Mouse (Mus musculus): ENCODE measurements around the gene Sapcd1. TPM values are rescaled to one million over a fixed set of nuclear protein-coding genes. Genes with fewer than 3 reads are reported as not detected.

Gene Sapcd1
- polyA plus RNA-seq, 2 experiments = 2.5 to 2.7 TPM

DNA sequence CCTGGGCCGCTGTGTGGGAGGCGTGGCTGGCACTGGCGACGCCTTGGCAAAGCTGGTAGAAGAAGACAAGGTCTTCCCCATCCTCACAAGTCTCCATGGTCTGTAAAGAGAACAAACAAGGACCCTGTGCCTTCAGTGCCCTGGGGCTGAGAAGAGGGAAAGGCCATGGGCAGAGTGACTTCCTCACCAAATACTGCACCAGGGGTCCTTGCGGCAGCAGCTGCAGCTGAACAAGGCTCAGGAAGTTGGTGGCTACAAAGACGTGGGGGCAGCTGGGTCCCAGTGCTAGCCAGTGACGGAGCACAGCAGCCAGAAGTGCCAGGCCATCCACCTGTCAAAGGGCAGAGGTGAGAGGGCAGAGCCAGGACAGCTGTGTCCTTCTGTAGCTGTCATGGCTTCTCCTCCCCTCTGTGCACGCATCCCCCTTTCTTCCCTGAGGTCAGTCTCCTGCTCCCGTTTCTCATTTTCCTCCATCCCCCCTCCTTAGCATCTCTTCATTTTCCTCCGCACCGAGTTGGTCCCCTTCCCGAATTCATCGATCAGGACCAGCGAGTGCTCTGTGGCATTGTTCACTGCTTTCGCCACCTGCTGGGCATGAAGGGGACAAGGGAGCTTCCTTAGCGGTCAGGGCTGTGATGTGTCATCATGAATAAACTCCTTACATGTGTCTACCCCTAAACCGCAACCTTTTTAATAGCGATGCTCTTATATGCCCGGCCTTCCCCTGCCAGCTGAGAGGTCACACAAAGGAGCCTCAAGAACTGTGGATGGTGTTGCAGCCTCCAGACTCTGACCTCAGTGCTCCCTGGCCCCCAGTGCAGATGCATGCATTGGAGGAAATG lies 2.1 kb upstream of the Sapcd1 start:
- TF ChIP-seq EP300 (IDR thresholded peaks at IDR 0.05; ENCODE audit: low read depth) (no peak), CTCF (IDR thresholded peaks at IDR 0.05; ENCODE audit: low read depth) (peak; percentile 80)
- Histone ChIP-seq H3K4me1 (replicated peaks; ENCODE audit: control insufficient read depth in 2 of 2, insufficient read depth in 2 of 2, low read length in 1 of 2) (peaks cover 6 to 17% of the 10 kb centered on the region in 2 experiments), H3K4me3 (ENCODE audit: insufficient read depth in 1 of 2, low read depth in 2 of 2, low read length in 2 of 2) (no peak overlapping the region), H3K9ac (replicated peaks) (no peak overlapping the region), H3K9me3 (ENCODE audit: control insufficient read depth, low read length) (no peaks in the 10 kb centered on the region), H3K36me3 (replicated peaks; ENCODE audit: control insufficient read depth, insufficient read depth, low read depth) (no peaks in the 10 kb centered on the region), H3K27me3 (ENCODE audit: control insufficient read depth, insufficient read depth, low read length) (no peaks in the 10 kb centered on the region), H3K4me2 (ENCODE audit: low read depth) (no peak overlapping the region), H3K27ac (no peak overlapping the region)
- WGBS (ENCODE audit: insufficient replicate concordance) = 32% methylated on average over 19 of the region's 19 CpGs
- ATAC-seq (ENCODE audit: insufficient read depth) (no peak), DNase-seq (ENCODE audit: low read depth in 3 of 3, low spot score in 3 of 3) (no peak)

DNA sequence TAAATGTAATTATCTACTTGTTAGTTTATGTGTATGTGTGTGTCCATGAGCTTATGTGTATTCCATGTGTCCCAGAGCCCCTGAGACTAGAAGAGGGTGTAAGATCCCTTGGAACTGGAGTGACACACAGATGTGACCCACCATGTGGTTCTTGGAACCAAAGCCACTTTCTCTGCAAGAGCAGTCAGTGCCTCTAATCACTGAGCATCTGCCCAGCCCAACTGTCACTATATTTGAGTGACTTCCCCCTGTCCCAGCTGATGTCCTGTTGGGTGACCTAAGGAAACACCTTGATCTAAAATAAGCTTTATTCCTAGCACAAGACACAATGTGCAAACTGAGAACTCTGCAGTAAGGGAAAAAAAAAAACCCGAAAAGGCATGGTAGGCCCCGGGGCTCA lies 499 bp upstream of the Sapcd1 start:
- no peak overlapping the region for H3K9ac ChIP-seq (replicated peaks)
- DNase-seq (ENCODE audit: low read depth in 3 of 3, low spot score in 3 of 3) (no peak), ATAC-seq (ENCODE audit: insufficient read depth) (no peak)
- no peak overlapping the region for H3K4me3 ChIP-seq (ENCODE audit: insufficient read depth in 1 of 2, low read depth in 2 of 2, low read length in 2 of 2)
- no peak overlapping the region for H3K4me2 ChIP-seq (ENCODE audit: low read depth)
- no peaks in the 10 kb centered on the region for H3K36me3 ChIP-seq (replicated peaks; ENCODE audit: control insufficient read depth, insufficient read depth, low read depth)
- TF ChIP-seq CTCF (IDR thresholded peaks at IDR 0.05; ENCODE audit: low read depth) (no peak), EP300 (IDR thresholded peaks at IDR 0.05; ENCODE audit: low read depth) (no peak)
- WGBS (ENCODE audit: insufficient replicate concordance) = 45% methylated on average over 2 of the region's 2 CpGs
- H3K9me3 ChIP-seq (ENCODE audit: control insufficient read depth, low read length) = no peaks in the 10 kb centered on the region
- H3K27me3 ChIP-seq (ENCODE audit: control insufficient read depth, insufficient read depth, low read length) = no peaks in the 10 kb centered on the region
- H3K4me1 ChIP-seq (replicated peaks; ENCODE audit: control insufficient read depth in 2 of 2, insufficient read depth in 2 of 2, low read length in 1 of 2) = peaks cover 6 to 22% of the 10 kb centered on the region in 2 experiments
- H3K27ac ChIP-seq = no peak overlapping the region

DNA sequence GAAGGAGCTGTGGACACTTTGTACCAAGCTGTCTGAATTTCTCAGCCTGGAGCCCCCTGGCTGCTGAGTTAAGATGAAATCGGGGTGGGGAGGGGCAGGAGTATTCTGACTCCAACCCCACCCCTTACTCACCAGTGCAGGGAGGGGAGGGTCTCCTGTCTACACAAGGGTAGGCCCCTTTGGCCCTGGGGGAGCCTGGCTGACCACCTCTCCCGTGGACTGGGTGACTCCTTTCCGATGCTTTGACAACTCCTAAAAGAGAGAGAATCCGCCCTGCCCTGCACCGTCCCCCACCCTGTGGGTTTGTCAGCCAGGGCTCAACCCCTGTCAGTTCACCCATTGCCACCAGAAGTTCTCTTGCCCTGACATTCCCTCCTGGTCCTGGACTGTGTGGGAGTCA lies 1.6 kb downstream of the Sapcd1 start:
- no peak overlapping the region for H3K27ac ChIP-seq
- no peak overlapping the region for H3K9ac ChIP-seq (replicated peaks)
- no peak for TF ChIP-seq EP300 (IDR thresholded peaks at IDR 0.05; ENCODE audit: low read depth)
- TF ChIP-seq CTCF (IDR thresholded peaks at IDR 0.05; ENCODE audit: low read depth) = no peak
- DNase-seq (ENCODE audit: low read depth in 3 of 3, low spot score in 3 of 3) (no peak), ATAC-seq (ENCODE audit: insufficient read depth) (no peak)
- H3K4me1 ChIP-seq (replicated peaks; ENCODE audit: control insufficient read depth in 2 of 2, insufficient read depth in 2 of 2, low read length in 1 of 2) = peaks cover 20 to 36% of the 10 kb centered on the region in 2 experiments
- H3K27me3 ChIP-seq (ENCODE audit: control insufficient read depth, insufficient read depth, low read length) = no peaks in the 10 kb centered on the region
- H3K4me3 ChIP-seq (ENCODE audit: insufficient read depth in 1 of 2, low read depth in 2 of 2, low read length in 2 of 2) = no peak overlapping the region
- no peaks in the 10 kb centered on the region for H3K9me3 ChIP-seq (ENCODE audit: control insufficient read depth, low read length)
- 72% methylated on average over 5 of the region's 5 CpGs for WGBS (ENCODE audit: insufficient replicate concordance)
- H3K4me2 ChIP-seq (ENCODE audit: low read depth) = no peak overlapping the region
- no peaks in the 10 kb centered on the region for H3K36me3 ChIP-seq (replicated peaks; ENCODE audit: control insufficient read depth, insufficient read depth, low read depth)

DNA sequence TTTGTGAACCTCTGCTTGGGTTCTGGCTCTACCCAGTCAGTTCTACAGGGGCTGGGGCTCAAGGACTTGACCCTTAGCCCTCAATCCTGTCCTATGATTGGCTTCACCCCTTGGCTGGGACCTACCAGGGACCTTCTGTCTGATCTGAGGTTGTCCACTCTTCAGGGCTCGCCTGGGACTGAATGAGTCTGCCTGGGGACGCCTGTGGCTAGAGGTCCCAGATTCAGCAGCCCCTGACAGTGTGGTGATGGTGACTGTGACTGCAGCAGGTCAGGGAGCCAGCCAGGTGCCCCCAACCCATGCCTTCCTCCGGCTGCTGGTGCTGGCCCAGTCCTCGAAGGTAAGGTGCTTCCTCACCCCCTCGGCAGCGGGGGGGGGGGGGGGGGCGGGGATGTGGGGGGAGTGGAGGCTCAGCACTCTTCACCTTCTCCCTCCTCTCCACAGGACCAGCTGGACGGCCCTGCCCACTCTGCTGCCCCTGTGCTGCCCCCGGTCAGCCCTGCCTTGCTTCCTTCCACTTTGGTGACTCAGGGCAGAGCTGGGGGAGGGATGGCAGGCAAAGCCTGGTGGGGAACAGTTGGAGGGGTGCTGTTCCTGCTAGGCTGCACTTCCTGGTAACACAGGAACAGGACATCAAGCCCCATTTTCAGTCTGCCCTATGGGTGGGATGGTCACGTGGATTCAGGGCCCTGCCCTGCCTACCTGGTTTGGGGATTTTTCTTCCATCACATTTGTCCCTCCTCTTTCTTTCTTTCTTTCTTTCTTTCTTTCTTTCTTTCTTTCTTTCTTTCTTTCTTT lies 2.9 kb downstream of the Sapcd1 start:
- no peaks in the 10 kb centered on the region for H3K27me3 ChIP-seq (ENCODE audit: control insufficient read depth, insufficient read depth, low read length)
- WGBS (ENCODE audit: insufficient replicate concordance) = 38% methylated on average over 10 of the region's 10 CpGs
- no peak for DNase-seq (ENCODE audit: low read depth in 3 of 3, low spot score in 3 of 3)
- H3K4me3 ChIP-seq (ENCODE audit: insufficient read depth in 1 of 2, low read depth in 2 of 2, low read length in 2 of 2) = no peak overlapping the region
- ATAC-seq (ENCODE audit: insufficient read depth) = no peak
- TF ChIP-seq EP300 (IDR thresholded peaks at IDR 0.05; ENCODE audit: low read depth) (no peak), CTCF (IDR thresholded peaks at IDR 0.05; ENCODE audit: low read depth) (no peak)
- H3K27ac ChIP-seq = no peak overlapping the region
- H3K4me1 ChIP-seq (replicated peaks; ENCODE audit: control insufficient read depth in 2 of 2, insufficient read depth in 2 of 2, low read length in 1 of 2) = peaks cover 21 to 35% of the 10 kb centered on the region in 2 experiments
- H3K36me3 ChIP-seq (replicated peaks; ENCODE audit: control insufficient read depth, insufficient read depth, low read depth) = no peaks in the 10 kb centered on the region
- H3K9me3 ChIP-seq (ENCODE audit: control insufficient read depth, low read length) = no peaks in the 10 kb centered on the region
- H3K4me2 ChIP-seq (ENCODE audit: low read depth) = no peak overlapping the region
- no peak overlapping the region for H3K9ac ChIP-seq (replicated peaks)

DNA sequence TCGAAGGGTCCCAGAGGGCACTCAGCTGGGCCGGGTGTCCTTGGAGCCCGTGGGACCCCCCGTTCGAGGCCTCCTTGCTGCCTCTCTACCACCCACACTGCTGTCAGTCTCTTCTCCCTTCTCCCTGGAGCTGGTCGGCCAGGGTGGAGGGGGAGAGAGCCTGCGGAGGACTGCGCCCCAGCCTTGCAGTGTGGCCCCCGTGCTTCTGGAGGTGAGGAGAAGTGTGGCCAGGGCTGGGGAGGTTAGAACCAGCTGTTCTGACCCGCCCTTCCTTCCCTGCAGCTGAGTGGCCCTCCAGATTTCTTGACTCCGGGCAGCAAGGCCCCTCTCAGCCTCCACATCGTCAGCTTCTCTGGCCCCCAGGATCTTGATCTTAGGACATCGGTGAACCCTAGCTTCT lies 3.6 kb downstream of the Sapcd1 start:
- ATAC-seq (ENCODE audit: insufficient read depth) (no peak), DNase-seq (ENCODE audit: low read depth in 3 of 3, low spot score in 3 of 3) (no peak)
- Histone ChIP-seq H3K36me3 (replicated peaks; ENCODE audit: control insufficient read depth, insufficient read depth, low read depth) (no peaks in the 10 kb centered on the region), H3K4me3 (ENCODE audit: insufficient read depth in 1 of 2, low read depth in 2 of 2, low read length in 2 of 2) (no peak overlapping the region), H3K27me3 (ENCODE audit: control insufficient read depth, insufficient read depth, low read length) (no peaks in the 10 kb centered on the region), H3K9me3 (ENCODE audit: control insufficient read depth, low read length) (no peaks in the 10 kb centered on the region), H3K9ac (replicated peaks) (no peak overlapping the region), H3K4me2 (ENCODE audit: low read depth) (no peak overlapping the region), H3K27ac (no peak overlapping the region), H3K4me1 (replicated peaks; ENCODE audit: control insufficient read depth in 2 of 2, insufficient read depth in 2 of 2, low read length in 1 of 2) (peaks cover 21 to 34% of the 10 kb centered on the region in 2 experiments)
- 43% methylated on average over 13 of the region's 13 CpGs for WGBS (ENCODE audit: insufficient replicate concordance)
- TF ChIP-seq CTCF (IDR thresholded peaks at IDR 0.05; ENCODE audit: low read depth) (no peak), EP300 (IDR thresholded peaks at IDR 0.05; ENCODE audit: low read depth) (no peak)
